Mouse (Mus musculus) E14TG2a.4 (cell line): ENCODE results near the gene Alg3.

Source experiments
- H3K27me3 ChIP-seq: 2 replicates; pipeline ENCODE4 v1.6.1; 2014; ENCODE audit warnings: low read length, control low read depth; ENCODE audit not compliant: insufficient read depth
- H3K36me3 ChIP-seq: 2 replicates; pipeline ENCODE4 v1.6.1; 2014; ENCODE audit warnings: low read length, control low read depth; ENCODE audit not compliant: insufficient read depth
- H3K4me1 ChIP-seq: replicated peaks from 2 replicates; pipeline ENCODE4 v1.6.1; 2014; ENCODE audit warnings: low read depth, low read length, control low read depth
- H3K4me3 ChIP-seq: replicated peaks from 2 replicates; pipeline ENCODE4 v1.5.1; 2014; ENCODE audit warnings: mild to moderate bottlenecking, low read length
- H3K9me3 ChIP-seq: 2 replicates; pipeline ENCODE4 v1.6.1; 2014; ENCODE audit warnings: low read length, control low read depth
- CTCF ChIP-seq: conservative IDR thresholded peaks from 2 replicates; pipeline ENCODE4 v1.5.1; 2014; ENCODE audit warnings: low read length
- NANOG ChIP-seq: IDR thresholded peaks from 2 replicates; pipeline ENCODE4 v1.6.1; 2014; ENCODE audit warnings: borderline replicate concordance, low read length, mixed read lengths
- POU5F1 ChIP-seq: IDR thresholded peaks from 2 replicates; pipeline ENCODE4 v1.6.1; 2014; ENCODE audit warnings: low read length, borderline replicate concordance

Gene Alg3

GRCm38 (mm10) chr16:20590680-20591038 lies 20.9 kb downstream of the Alg3 start:
- peak overlapping the region; percentile 78 for H3K4me3 ChIP-seq
- H3K4me1 ChIP-seq: peaks cover 24% of the 10 kb centered on the region
- TF ChIP-seq POU5F1 (no peak), CTCF (no peak), NANOG (no peak)
- H3K27me3 ChIP-seq: peaks cover 77% of the 10 kb centered on the region
- H3K36me3 ChIP-seq: no peaks in the 10 kb centered on the region
- no peaks in the 10 kb centered on the region for H3K9me3 ChIP-seq

- Histone ChIP-seq H3K4me3 (peak overlapping the region; percentile 78), H3K36me3 (no peaks in the 10 kb centered on the region), H3K27me3 (peaks cover 72% of the 10 kb centered on the region), H3K9me3 (no peaks in the 10 kb centered on the region), H3K4me1 (peaks cover 24% of the 10 kb centered on the region)
- no peak for TF ChIP-seq CTCF
- no peak for TF ChIP-seq NANOG
- TF ChIP-seq POU5F1: no peak
Observed at GRCm38 (mm10) chr16:20589939-20590679, 21.4 kb downstream of the Alg3 start.

- Histone ChIP-seq H3K4me3 (peak within 1 kb of the TSS; percentile 78), H3K27me3 (peaks cover 66% of the 10 kb centered on the region), H3K36me3 (no peaks in the 10 kb centered on the region), H3K4me1 (peaks cover 24% of the 10 kb centered on the region), H3K9me3 (no peaks in the 10 kb centered on the region)
- no peak for TF ChIP-seq CTCF
- no peak for TF ChIP-seq NANOG
- no peak for TF ChIP-seq POU5F1
Observed at GRCm38 (mm10) chr16:20589366-20589938, 22.1 kb downstream of the Alg3 start, which contains the start of gene Vwa5b2. Gene Vwa5b2 (plus strand): TSS chr16:20589471.

GRCm38 (mm10) chr16:20565075-20565474 lies 46.5 kb downstream of the Alg3 start:
- H3K4me1 ChIP-seq: no peaks in the 10 kb centered on the region
- peaks cover 50% of the 10 kb centered on the region for H3K9me3 ChIP-seq
- TF ChIP-seq POU5F1 (no peak), CTCF (no peak), NANOG (no peak)
- H3K36me3 ChIP-seq: peaks cover 40% of the 10 kb centered on the region
- no peaks in the 10 kb centered on the region for H3K27me3 ChIP-seq
- H3K4me3 ChIP-seq: no peak overlapping the region

- peaks cover 93% of the 10 kb centered on the region for H3K36me3 ChIP-seq
- H3K4me3 ChIP-seq: no peak overlapping the region
- H3K27me3 ChIP-seq: no peaks in the 10 kb centered on the region
- no peak for TF ChIP-seq NANOG
- TF ChIP-seq POU5F1: no peak
- no peak for TF ChIP-seq CTCF
- peaks cover 12% of the 10 kb centered on the region for H3K9me3 ChIP-seq
- peaks cover 22% of the 10 kb centered on the region for H3K4me1 ChIP-seq
Observed at GRCm38 (mm10) chr16:20557381-20557780, 54.2 kb downstream of the Alg3 start.
